Mouse (Mus musculus): ENCODE measurements around the gene Rack1.
"Not testable (repeated sequence)": the region's sequence is repeated elsewhere in the genome, so short reads cannot be mapped to it uniquely, and the experiment has no call there.

The Rack1 gene

GRCm38 (mm10) chr11:48799921-48800701 lies at the start of gene Rack1:
Rack1 (plus strand) TSS chr11:48800332.
- peak; percentile 87 for DNase-seq (ENCODE audit: low spot score)

GRCm38 (mm10) chr11:48750428-48750827 lies 49.7 kb upstream of the Rack1 start:
- no peak for DNase-seq (ENCODE audit: low spot score)

- DNase-seq (ENCODE audit: low spot score): not testable (repeated sequence)
Observed at GRCm38 (mm10) chr11:48753534-48753933, 46.6 kb upstream of the Rack1 start.

GRCm38 (mm10) chr11:48759021-48759420 lies 41.1 kb upstream of the Rack1 start:
- no peak for DNase-seq (ENCODE audit: low spot score)

GRCm38 (mm10) chr11:48764119-48764518 lies 36.0 kb upstream of the Rack1 start:
- DNase-seq (ENCODE audit: low spot score): no peak

GRCm38 (mm10) chr11:48767195-48767876 lies 32.8 kb upstream of the Rack1 start:
- no peak for DNase-seq (ENCODE audit: low spot score)

GRCm38 (mm10) chr11:48771691-48772090 lies 28.4 kb upstream of the Rack1 start:
- no peak for DNase-seq (ENCODE audit: low spot score)

GRCm38 (mm10) chr11:48774443-48775298 lies 25.5 kb upstream of the Rack1 start:
- peak; percentile 42 for DNase-seq (ENCODE audit: low spot score)

- peak; percentile 40 for DNase-seq (ENCODE audit: low spot score)
Observed at GRCm38 (mm10) chr11:48775483-48775882, 24.6 kb upstream of the Rack1 start.

GRCm38 (mm10) chr11:48776664-48777063 lies 23.5 kb upstream of the Rack1 start:
- no peak for DNase-seq (ENCODE audit: low spot score)

GRCm38 (mm10) chr11:48777303-48777702 lies 22.8 kb upstream of the Rack1 start:
- no peak for DNase-seq (ENCODE audit: low spot score)

GRCm38 (mm10) chr11:48779450-48779849 lies 20.7 kb upstream of the Rack1 start:
- peak; percentile 31 for DNase-seq (ENCODE audit: low spot score)

- no peak for DNase-seq (ENCODE audit: low spot score)
Observed at GRCm38 (mm10) chr11:48782243-48782642, 17.9 kb upstream of the Rack1 start.

GRCm38 (mm10) chr11:48787455-48788211 lies 12.5 kb upstream of the Rack1 start:
- DNase-seq (ENCODE audit: low spot score): no peak

- DNase-seq (ENCODE audit: low spot score): peak; percentile 83
Observed at GRCm38 (mm10) chr11:48788311-48789089, 11.6 kb upstream of the Rack1 start.

- DNase-seq (ENCODE audit: low spot score): no peak
Observed at GRCm38 (mm10) chr11:48789215-48789614, 10.9 kb upstream of the Rack1 start.

GRCm38 (mm10) chr11:48789973-48790823 lies 9.9 kb upstream of the Rack1 start:
- peak; percentile 89 for DNase-seq (ENCODE audit: low spot score)

GRCm38 (mm10) chr11:48790946-48791345 lies 9.2 kb upstream of the Rack1 start:
- DNase-seq (ENCODE audit: low spot score): no peak

GRCm38 (mm10) chr11:48791894-48792293 lies 8.2 kb upstream of the Rack1 start:
- not testable (repeated sequence) for DNase-seq (ENCODE audit: low spot score)

GRCm38 (mm10) chr11:48793184-48793583 lies 6.9 kb upstream of the Rack1 start:
- no peak for DNase-seq (ENCODE audit: low spot score)

Measured in urinary bladder, postnatal 14 days (tissue).